Mouse (Mus musculus) forebrain, embryonic 16.5 days (tissue): Measurements from ENCODE around the gene Pigp. TPM values are rescaled to one million over a fixed set of nuclear protein-coding genes. Genes with fewer than 3 reads are reported as not detected.

Source experiments
- ATAC-seq: fragments of 200-750 bp; cut with Nextera tagmentation; 2 replicates; pipeline ENCODE4 v1.8.0; 2017; ENCODE audit warnings: mild to moderate bottlenecking, moderate library complexity
- H3K27ac ChIP-seq: fragments of 300-500 bp; sonication (generic); 2 replicates; pipeline ENCODE4 v1.5.1; 2014; ENCODE audit warnings: low read length, control low read depth
- H3K27me3 ChIP-seq: fragments of 300-500 bp; sonication (generic); replicated peaks from 2 replicates; pipeline ENCODE4 v1.6.1; 2014; ENCODE audit warnings: low read length; ENCODE audit not compliant: control insufficient read depth, insufficient read depth
- H3K36me3 ChIP-seq: fragments of 300-500 bp; sonication (generic); 2 replicates; pipeline ENCODE4 v1.6.1; 2014; ENCODE audit not compliant: control insufficient read depth, insufficient read depth
- H3K4me1 ChIP-seq: fragments of 300-500 bp; sonication (generic); replicated peaks from 2 replicates; pipeline ENCODE4 v1.6.1; 2014; ENCODE audit warnings: low read length; ENCODE audit not compliant: control insufficient read depth, insufficient read depth
- H3K4me2 ChIP-seq: fragments of 300-500 bp; sonication (generic); 2 replicates; pipeline ENCODE4 v1.6.1; 2014; ENCODE audit warnings: mild to moderate bottlenecking, low read length, control low read depth
- H3K4me3 ChIP-seq: fragments of 300-500 bp; sonication (generic); replicated peaks from 2 replicates; pipeline ENCODE4 v1.5.1; 2014; ENCODE audit warnings: mild to moderate bottlenecking, low read length, control low read depth
- H3K9ac ChIP-seq: fragments of 300-500 bp; sonication (generic); replicated peaks from 2 replicates; pipeline ENCODE4 v1.6.1; 2014; ENCODE audit warnings: low read depth, low read length, control low read depth
- H3K9me3 ChIP-seq: fragments of 300-500 bp; sonication (generic); 2 replicates; pipeline ENCODE4 v1.6.1; 2016; ENCODE audit warnings: low read length; ENCODE audit not compliant: control insufficient read depth
- WGBS: fragments of 180-500 bp; shearing (Covaris S2); extraction: QIAGEN DNeasy Blood & Tissue Kit; methylation state at CpG from one replicate; pipeline ENCODE4 v1.1.7; 2014; 5-methylcytosine and 5-hydroxymethylcytosine counted together
- polyA plus RNA-seq: library from polyadenylated mRNA; unstranded; fragments of >200 nt; fragmentation: Nextera tagmentation; extraction: Ambion mirVana; gene quantifications from 2 replicates; pipeline ENCODE4 v1.2.1, GENCODE M21; 2015

Gene Pigp
- polyA plus RNA-seq, 1 experiment from 2014 or later, result 120 TPM

GRCm38 (mm10) chr16:94313229-94314030 is 58.2 kb downstream of the Pigp start, which contains the start of gene Hlcs:
Gene Hlcs (minus strand): TSS chr16:94313571.
- H3K4me2 ChIP-seq, result peak within 1 kb of the TSS; percentile 57
- under 1% methylated on average over 64 of the region's 64 CpGs for WGBS

GRCm38 (mm10) chr16:94312663-94313228 is 58.9 kb downstream of the Pigp start:
- Histone ChIP-seq H3K27me3 (no peaks in the 10 kb centered on the region), H3K9ac (peak overlapping the region; percentile 73), H3K4me1 (peaks cover 19% of the 10 kb centered on the region), H3K4me2 (peak overlapping the region; percentile 57), H3K9me3 (no peaks in the 10 kb centered on the region), H3K27ac (peak overlapping the region; percentile 100), H3K36me3 (no peaks in the 10 kb centered on the region), H3K4me3 (peak overlapping the region; percentile 73)
- under 1% methylated on average over 20 of the region's 20 CpGs for WGBS
- peak; percentile 81 for ATAC-seq

More at GRCm38 (mm10) chr16:94313229-94314030, 58.2 kb downstream of the Pigp start, which contains the start of gene Hlcs:
- H3K4me3 ChIP-seq, result peak within 1 kb of the TSS; percentile 73
- peaks cover 17% of the 10 kb centered on the region for H3K4me1 ChIP-seq
- H3K9me3 ChIP-seq, result no peaks in the 10 kb centered on the region
- peak; percentile 91 for ATAC-seq
- no peaks in the 10 kb centered on the region for H3K27me3 ChIP-seq
- H3K9ac ChIP-seq, result peak within 1 kb of the TSS; percentile 93
- no peaks in the 10 kb centered on the region for H3K36me3 ChIP-seq
- peak within 1 kb of the TSS; percentile 100 for H3K27ac ChIP-seq

GRCm38 (mm10) chr16:94311931-94312330 is 59.7 kb downstream of the Pigp start:
- H3K4me1 ChIP-seq, result peaks cover 22% of the 10 kb centered on the region
- H3K36me3 ChIP-seq, result no peaks in the 10 kb centered on the region
- H3K27me3 ChIP-seq, result no peaks in the 10 kb centered on the region
- no peaks in the 10 kb centered on the region for H3K9me3 ChIP-seq
- 60% methylated on average over 4 of the region's 4 CpGs for WGBS
- H3K4me3 ChIP-seq, result no peak overlapping the region; the same call in 1 of the 2 replicates
- no peak overlapping the region for H3K27ac ChIP-seq
- H3K4me2 ChIP-seq, result peak overlapping the region; percentile 57
- H3K9ac ChIP-seq, result peak overlapping the region; percentile 37
- ATAC-seq, result no peak

GRCm38 (mm10) chr16:94311416-94311815 is 60.2 kb downstream of the Pigp start:
- H3K9ac ChIP-seq, result peak overlapping the region; percentile 37

GRCm38 (mm10) chr16:94309025-94309424 is 62.6 kb downstream of the Pigp start:
- Histone ChIP-seq H3K27me3 (no peaks in the 10 kb centered on the region), H3K4me2 (no peak overlapping the region), H3K27ac (no peak overlapping the region), H3K9me3 (0 out of 2 replicates have a peak, but pooled peaks cover 4% of the 10 kb centered on the region), H3K4me1 (peaks cover 17% of the 10 kb centered on the region), H3K36me3 (no peaks in the 10 kb centered on the region), H3K4me3 (no peak overlapping the region), H3K9ac (no peak overlapping the region)
- ATAC-seq, result no peak
- WGBS, result 93% methylated on average over 4 of the region's 4 CpGs

More at GRCm38 (mm10) chr16:94311416-94311815, 60.2 kb downstream of the Pigp start:
- Histone ChIP-seq H3K4me3 (no peak overlapping the region), H3K36me3 (no peaks in the 10 kb centered on the region), H3K4me2 (peak overlapping the region; percentile 45; the same call in 1 of the 2 replicates), H3K4me1 (peaks cover 22% of the 10 kb centered on the region), H3K9me3 (no peaks in the 10 kb centered on the region), H3K27ac (no peak overlapping the region), H3K27me3 (no peaks in the 10 kb centered on the region)
- 92% methylated on average over 1 of the region's 1 CpGs for WGBS
- ATAC-seq, result no peak

Other genes starting within 250 kb of the Pigp start
- gene Hlcs, start 58.3 kb downstream of the Pigp start, polyA plus RNA-seq, result 6.6 and 8.0 TPM in 2 replicates
- gene Ripply3, start 43.4 kb downstream of the Pigp start, polyA plus RNA-seq, result 0.99 and 1.1 TPM in 2 replicates
- 831 and 875 TPM in 2 replicates for gene Ttc3, start 1.2 kb downstream of the Pigp start, polyA plus RNA-seq
- 85.1 and 89.6 TPM in 2 replicates for gene Vps26c, start 155.0 kb upstream of the Pigp start, polyA plus RNA-seq
- 12.8 TPM in 2 replicates for gene Dyrk1a, start 198.2 kb upstream of the Pigp start, polyA plus RNA-seq